Mouse (Mus musculus) forebrain, embryonic 14.5 days (tissue): ENCODE measurements around the gene Zbtb8b. TPM values are rescaled to one million over a fixed set of nuclear protein-coding genes. Genes with fewer than 3 reads are reported as not detected.
"Not testable (repeated sequence)": the region's sequence is repeated elsewhere in the genome, so short reads cannot be mapped to it uniquely, and the experiment has no call there.

Experiments
- ATAC-seq: fragments of 200-750 bp; cut with Nextera tagmentation; 2 replicates; pipeline ENCODE4 v1.8.0; 2017; ENCODE audit warnings: mild to moderate bottlenecking, moderate library complexity
- DNase-seq: peaks from one replicate; pipeline ENCODE4 v3.0.0-alpha.2; 2015; ENCODE audit warnings: low spot score
- H3K27ac ChIP-seq: fragments of 300-500 bp; sonication (generic); 2 replicates; pipeline ENCODE4 v1.5.1; 2014; ENCODE audit warnings: low read depth, mild to moderate bottlenecking, control low read depth, low read length, moderate library complexity
- H3K27me3 ChIP-seq: fragments of 300-500 bp; sonication (generic); replicated peaks from 2 replicates; pipeline ENCODE4 v1.6.1; 2014; ENCODE audit warnings: low read length, control low read depth, mixed read lengths; ENCODE audit not compliant: control insufficient read depth, insufficient read depth
- H3K36me3 ChIP-seq: fragments of 300-500 bp; sonication (generic); 2 replicates; pipeline ENCODE4 v1.6.1; 2014; ENCODE audit warnings: low read length, control low read depth; ENCODE audit not compliant: control insufficient read depth, insufficient read depth
- H3K4me1 ChIP-seq: fragments of 300-500 bp; sonication (generic); 2 replicates; pipeline ENCODE4 v1.6.1; 2014; ENCODE audit warnings: antibody characterized with exemption, low read length, control low read depth; ENCODE audit not compliant: control insufficient read depth, insufficient read depth
- H3K4me2 ChIP-seq: fragments of 300-500 bp; sonication (generic); 2 replicates; pipeline ENCODE4 v1.6.1; 2014; ENCODE audit warnings: mild to moderate bottlenecking, control low read depth, low read length
- H3K4me3 ChIP-seq: fragments of 300-500 bp; sonication (generic); 2 replicates; pipeline ENCODE4 v1.5.1; 2014; ENCODE audit warnings: low read depth, low read length, control low read depth
- H3K9ac ChIP-seq: fragments of 300-500 bp; sonication (generic); 2 replicates; pipeline ENCODE4 v1.6.1; 2014; ENCODE audit warnings: mild to moderate bottlenecking, low read length, control low read depth, moderate library complexity
- H3K9me3 ChIP-seq: fragments of 300-500 bp; sonication (generic); replicated peaks from 2 replicates; pipeline ENCODE4 v1.6.1; 2016; ENCODE audit warnings: low read length, control low read depth, mixed read lengths; ENCODE audit not compliant: control insufficient read depth
- WGBS: fragments of 180-500 bp; shearing (Covaris S2); extraction: QIAGEN DNeasy Blood & Tissue Kit; methylation state at CpG from one replicate; pipeline ENCODE4 v1.1.7; 2014; 5-methylcytosine and 5-hydroxymethylcytosine counted together
- polyA plus RNA-seq: library from polyadenylated mRNA; unstranded; fragments of >200 nt; fragmentation: Nextera tagmentation; extraction: Ambion mirVana; gene quantifications from 2 replicates; pipeline ENCODE4 v1.2.1, GENCODE M21; 2014

Gene Zbtb8b
- polyA plus RNA-seq, 1 experiment from 2014 or later, result 6.5 TPM

GRCm38 (mm10) chr4:129460827-129461182 is 20.2 kb upstream of the Zbtb8b start:
- WGBS, result 0% methylated on average over 4 of the region's 4 CpGs
- Histone ChIP-seq H3K9ac (peak overlapping the region; percentile 59), H3K4me1 (peaks cover 7% of the 10 kb centered on the region), H3K27me3 (no peaks in the 10 kb centered on the region), H3K9me3 (no peaks in the 10 kb centered on the region), H3K4me2 (peak overlapping the region; percentile 52), H3K4me3 (peak overlapping the region; percentile 87), H3K36me3 (peaks cover 17% of the 10 kb centered on the region), H3K27ac (peak overlapping the region; percentile 81)
- DNase-seq (no peak), ATAC-seq (peak; percentile 27)

GRCm38 (mm10) chr4:129459726-129460125 is 19.1 kb upstream of the Zbtb8b start:
- H3K9ac ChIP-seq, result no peak overlapping the region
- H3K27me3 ChIP-seq, result no peaks in the 10 kb centered on the region
- H3K4me3 ChIP-seq, result no peak overlapping the region
- ATAC-seq (no peak), DNase-seq (no peak)
- peaks cover 7% of the 10 kb centered on the region for H3K4me1 ChIP-seq
- H3K4me2 ChIP-seq, result no peak overlapping the region
- no peaks in the 10 kb centered on the region for H3K9me3 ChIP-seq
- WGBS, result 95% methylated on average over 3 of the region's 3 CpGs
- no peak overlapping the region for H3K27ac ChIP-seq
- H3K36me3 ChIP-seq, result peaks cover 9% of the 10 kb centered on the region; the same call in 1 of the 2 replicates

DNA sequence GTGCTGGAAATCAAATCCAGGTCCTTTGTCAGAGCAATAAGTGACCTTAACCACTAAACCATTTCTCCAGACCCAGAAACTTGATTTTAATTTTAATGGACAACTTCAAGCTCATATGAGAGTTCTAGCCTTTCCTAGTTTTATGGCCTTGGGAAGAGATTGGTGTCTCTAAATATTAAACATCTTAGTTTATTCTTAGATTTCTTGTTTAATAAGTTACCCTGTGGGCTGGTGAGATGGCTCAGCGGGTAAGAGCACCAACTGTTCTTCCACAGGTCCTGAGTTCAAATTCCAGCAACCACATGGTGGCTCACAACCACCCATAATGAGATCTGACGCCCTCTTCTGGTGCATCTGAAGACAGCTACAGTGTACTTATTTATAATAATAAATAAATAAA is 16.7 kb upstream of the Zbtb8b start:
- DNase-seq, H3K9ac ChIP-seq, H3K4me2 ChIP-seq, H3K27me3 ChIP-seq, ATAC-seq, H3K27ac ChIP-seq, H3K4me3 ChIP-seq, H3K9me3 ChIP-seq, H3K36me3 ChIP-seq, H3K4me1 ChIP-seq: not testable (repeated sequence)
- WGBS, result 68% methylated on average over 2 of the region's 2 CpGs

- Histone ChIP-seq H3K27ac (no peak overlapping the region), H3K27me3 (no peaks in the 10 kb centered on the region), H3K9ac (no peak overlapping the region), H3K9me3 (no peaks in the 10 kb centered on the region), H3K4me1 (no peaks in the 10 kb centered on the region), H3K4me3 (no peak overlapping the region), H3K36me3 (no peaks in the 10 kb centered on the region), H3K4me2 (no peak overlapping the region)
- 54% methylated on average over 5 of the region's 5 CpGs for WGBS
- ATAC-seq, result no peak
- DNase-seq, result no peak
These were observed 15.5 kb upstream of the Zbtb8b start for GRCm38 (mm10) chr4:129456126-129456525.

- Histone ChIP-seq H3K4me2 (no peak overlapping the region), H3K27me3 (no peaks in the 10 kb centered on the region), H3K4me3 (no peak overlapping the region), H3K9ac (no peak overlapping the region), H3K4me1 (no peaks in the 10 kb centered on the region), H3K27ac (no peak overlapping the region), H3K36me3 (no peaks in the 10 kb centered on the region), H3K9me3 (no peaks in the 10 kb centered on the region)
- ATAC-seq (peak; percentile 74), DNase-seq (peak; percentile 95)
- WGBS, result 1% methylated on average over 5 of the region's 5 CpGs
These were observed 14.6 kb upstream of the Zbtb8b start for GRCm38 (mm10) chr4:129455265-129455664.

DNA sequence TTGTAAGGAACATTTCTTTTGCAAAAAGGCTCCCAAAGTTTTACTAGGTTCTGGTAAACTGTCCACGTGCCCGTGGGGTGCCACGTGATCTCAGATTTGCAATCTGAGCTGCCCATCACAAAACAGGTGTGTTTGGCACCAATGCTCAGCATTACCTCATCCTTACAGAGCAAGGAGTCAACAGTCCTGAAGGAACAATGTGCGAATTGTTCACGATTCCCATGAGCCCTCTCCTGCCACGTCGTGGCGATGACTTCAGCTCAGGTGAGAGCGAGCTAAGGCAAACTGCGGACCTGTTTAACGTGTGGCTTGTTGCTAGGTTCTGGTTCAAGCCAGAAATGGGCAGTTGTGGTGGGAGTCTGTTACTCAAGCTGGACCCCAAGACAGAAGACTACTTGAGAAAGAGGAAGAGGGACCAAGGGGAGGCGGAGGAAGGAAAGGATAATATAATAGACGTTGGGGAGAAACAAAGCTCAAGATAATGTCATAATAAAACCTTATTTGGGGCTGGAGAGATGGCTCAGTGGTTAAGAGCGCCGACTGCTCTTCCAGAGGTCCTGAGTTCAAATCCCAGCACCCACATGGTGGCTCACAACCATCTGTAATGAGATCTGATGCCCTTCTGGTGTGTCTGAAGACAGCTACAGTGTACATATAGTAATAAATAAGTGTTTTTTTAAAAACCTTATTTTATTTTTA is 11.0 kb upstream of the Zbtb8b start:
- H3K36me3 ChIP-seq, result no peaks in the 10 kb centered on the region
- no peak overlapping the region for H3K9ac ChIP-seq
- H3K27me3 ChIP-seq, result no peaks in the 10 kb centered on the region
- no peaks in the 10 kb centered on the region for H3K9me3 ChIP-seq
- ATAC-seq (no peak), DNase-seq (no peak)
- WGBS, result 83% methylated on average over 15 of the region's 15 CpGs
- H3K4me3 ChIP-seq, result no peak overlapping the region
- H3K4me2 ChIP-seq, result no peak overlapping the region
- H3K4me1 ChIP-seq, result no peaks in the 10 kb centered on the region
- no peak overlapping the region for H3K27ac ChIP-seq

- ATAC-seq, result no peak
- H3K9ac ChIP-seq, result no peak overlapping the region
- no peaks in the 10 kb centered on the region for H3K9me3 ChIP-seq
- H3K4me2 ChIP-seq, result no peak overlapping the region
- H3K27me3 ChIP-seq, result no peaks in the 10 kb centered on the region
- no peaks in the 10 kb centered on the region for H3K4me1 ChIP-seq
- H3K27ac ChIP-seq, result no peak overlapping the region
- no peak overlapping the region for H3K4me3 ChIP-seq
- 76% methylated on average over 2 of the region's 2 CpGs for WGBS
- DNase-seq, result no peak
- H3K36me3 ChIP-seq, result no peaks in the 10 kb centered on the region
These were observed 10.2 kb upstream of the Zbtb8b start for GRCm38 (mm10) chr4:129450851-129451250.

- H3K9ac ChIP-seq, result no peak overlapping the region
- DNase-seq, result no peak
- H3K27ac ChIP-seq, result no peak overlapping the region
- no peak overlapping the region for H3K4me3 ChIP-seq
- ATAC-seq, result no peak
- no peaks in the 10 kb centered on the region for H3K9me3 ChIP-seq
- no peaks in the 10 kb centered on the region for H3K36me3 ChIP-seq
- H3K4me1 ChIP-seq, result no peaks in the 10 kb centered on the region
- H3K4me2 ChIP-seq, result no peak overlapping the region
- WGBS, result 87% methylated on average over 6 of the region's 6 CpGs
- no peaks in the 10 kb centered on the region for H3K27me3 ChIP-seq
These were observed 8.1 kb upstream of the Zbtb8b start for GRCm38 (mm10) chr4:129448713-129449112.

DNA sequence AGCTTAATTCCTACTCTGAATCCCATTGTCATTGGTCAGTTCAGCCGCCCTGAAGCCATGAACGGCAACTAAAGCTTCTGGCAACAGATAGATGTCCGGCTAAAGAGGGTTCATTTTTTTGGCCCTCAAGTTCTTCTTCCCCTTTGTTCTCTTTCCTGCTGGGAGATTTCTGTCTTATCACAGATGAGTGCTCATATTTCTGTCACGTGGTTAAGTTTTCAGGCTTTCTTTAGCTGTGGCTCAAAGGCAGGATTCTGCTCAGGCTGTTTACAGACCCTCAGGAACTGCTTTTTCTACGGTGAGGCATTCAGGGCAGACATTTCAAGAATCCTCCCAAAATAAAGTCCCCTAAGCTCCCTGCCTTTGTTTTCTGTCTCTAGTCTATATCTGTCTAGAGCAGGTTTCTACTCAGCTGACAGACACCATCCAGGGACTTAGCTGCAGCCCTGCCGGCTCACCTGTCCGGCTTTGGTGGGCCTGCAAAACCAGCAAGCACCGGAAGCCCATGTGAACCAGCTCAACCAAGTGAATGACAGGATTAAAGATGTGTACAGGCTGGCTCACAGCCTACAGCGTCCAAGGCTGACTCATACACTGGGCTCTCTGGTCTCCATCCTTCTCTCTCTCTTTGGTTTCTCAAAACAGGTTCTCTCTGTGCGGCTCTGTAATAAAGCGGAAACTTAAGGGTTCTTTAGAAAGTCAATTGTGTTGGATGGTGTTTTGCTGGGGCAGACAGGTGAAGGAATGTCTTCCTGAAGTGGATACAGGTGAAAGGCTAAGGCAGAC is 7.3 kb upstream of the Zbtb8b start:
- Histone ChIP-seq H3K9me3 (no peaks in the 10 kb centered on the region), H3K36me3 (no peaks in the 10 kb centered on the region), H3K4me2 (no peak overlapping the region), H3K4me3 (no peak overlapping the region), H3K27ac (no peak overlapping the region), H3K27me3 (no peaks in the 10 kb centered on the region; the same call in 1 of the 2 replicates), H3K9ac (no peak overlapping the region), H3K4me1 (no peaks in the 10 kb centered on the region)
- 86% methylated on average over 11 of the region's 11 CpGs for WGBS
- ATAC-seq (no peak), DNase-seq (no peak)
